Mouse (Mus musculus) liver, postnatal 0 days (tissue): ENCODE measurements around the gene Id2. TPM values are rescaled to one million over a fixed set of nuclear protein-coding genes. Genes with fewer than 3 reads are reported as not detected.

ENCODE experiments used
- ATAC-seq: fragments of 200-750 bp; cut with Nextera tagmentation; 2 replicates; pipeline ENCODE4 v1.8.0; 2017; ENCODE audit warnings: mild to moderate bottlenecking, moderate library complexity
- DNase-seq: peaks from one replicate; pipeline ENCODE4 v3.0.0-alpha.2; 2016
- H3K27ac ChIP-seq: fragments of 300-500 bp; sonication (generic); 2 replicates; pipeline ENCODE4 v1.5.1; 2014; ENCODE audit warnings: antibody characterized with exemption, moderate library complexity, mild to moderate bottlenecking, low read depth
- H3K27me3 ChIP-seq: fragments of 300-500 bp; sonication (generic); 2 replicates; pipeline ENCODE4 v1.6.1; 2014; ENCODE audit warnings: low read length, control low read depth, mixed read lengths; ENCODE audit not compliant: insufficient read depth
- H3K36me3 ChIP-seq: fragments of 300-500 bp; sonication (generic); replicated peaks from 2 replicates; pipeline ENCODE4 v1.6.1; 2014; ENCODE audit warnings: mild to moderate bottlenecking, control low read depth, low read length, moderate library complexity, mixed read lengths; ENCODE audit not compliant: insufficient read depth
- H3K4me1 ChIP-seq: fragments of 300-500 bp; sonication (generic); 2 replicates; pipeline ENCODE4 v1.6.1; 2014; ENCODE audit warnings: antibody characterized with exemption, mild to moderate bottlenecking, control low read depth; ENCODE audit not compliant: insufficient read depth
- H3K4me2 ChIP-seq: fragments of 300-500 bp; sonication (generic); 2 replicates; pipeline ENCODE4 v1.6.1; 2014; ENCODE audit warnings: low read depth, mild to moderate bottlenecking, low read length, moderate library complexity, mixed read lengths
- H3K4me3 ChIP-seq: fragments of 300-500 bp; sonication (generic); 2 replicates; pipeline ENCODE4 v1.5.1; 2014; ENCODE audit warnings: low read depth, low read length
- H3K9ac ChIP-seq: fragments of 300-500 bp; sonication (generic); replicated peaks from 2 replicates; pipeline ENCODE4 v1.6.1; 2014; ENCODE audit warnings: mild to moderate bottlenecking, moderate library complexity
- H3K9me3 ChIP-seq: fragments of 300-500 bp; sonication (generic); 2 replicates; pipeline ENCODE4 v1.6.1; 2016; ENCODE audit warnings: mild to moderate bottlenecking, control low read depth, low read length, mixed read lengths
- CTCF ChIP-seq: sonication (generic); IDR thresholded peaks from 2 replicates; pipeline ENCODE4 v1.5.1; 2016; ENCODE audit warnings: antibody characterized with exemption, low read depth
- EP300 ChIP-seq: IDR thresholded peaks from 2 replicates; pipeline ENCODE4 v1.6.1; 2016; ENCODE audit warnings: antibody characterized with exemption, low read depth, mild to moderate bottlenecking
- WGBS: fragments of 180-500 bp; shearing (Covaris S2); extraction: QIAGEN DNeasy Blood & Tissue Kit; methylation state at CpG from one replicate; pipeline ENCODE4 v1.1.7; 2014; ENCODE audit not compliant: insufficient replicate concordance; 5-methylcytosine and 5-hydroxymethylcytosine counted together
- polyA plus RNA-seq: library from polyadenylated mRNA; unstranded; fragments of >200 nt; fragmentation: Nextera tagmentation; extraction: Ambion mirVana; gene quantifications from 2 replicates; pipeline ENCODE4 v1.2.1, GENCODE M21; 2015

Id2 gene
- polyA plus RNA-seq, 1 experiment from 2014 or later: 245 TPM

- no peak overlapping the region for H3K4me3 ChIP-seq
- DNase-seq: no peak
- TF ChIP-seq CTCF (no peak), EP300 (no peak)
- no peak overlapping the region for H3K27ac ChIP-seq
- H3K9ac ChIP-seq: no peak overlapping the region
- H3K27me3 ChIP-seq: no peaks in the 10 kb centered on the region
- no peak for ATAC-seq
- no peaks in the 10 kb centered on the region for H3K9me3 ChIP-seq
- H3K4me1 ChIP-seq: no peaks in the 10 kb centered on the region
- 56% methylated on average over 7 of the region's 7 CpGs for WGBS
- H3K36me3 ChIP-seq: peaks cover 70% of the 10 kb centered on the region
- H3K4me2 ChIP-seq: no peak overlapping the region
These were observed 42.4 kb downstream of the Id2 start for GRCm38 (mm10) chr12:25054511-25054910.

GRCm38 (mm10) chr12:25049253-25049652 is 47.7 kb downstream of the Id2 start:
- no peak overlapping the region for H3K9ac ChIP-seq
- H3K9me3 ChIP-seq: no peaks in the 10 kb centered on the region
- DNase-seq (no peak), ATAC-seq (no peak)
- peaks cover 53% of the 10 kb centered on the region for H3K36me3 ChIP-seq
- no peaks in the 10 kb centered on the region for H3K27me3 ChIP-seq
- WGBS: 67% methylated on average over 5 of the region's 5 CpGs
- H3K27ac ChIP-seq: no peak overlapping the region
- no peak for TF ChIP-seq CTCF
- no peak for TF ChIP-seq EP300
- H3K4me3 ChIP-seq: no peak overlapping the region
- no peak overlapping the region for H3K4me2 ChIP-seq
- H3K4me1 ChIP-seq: no peaks in the 10 kb centered on the region

GRCm38 (mm10) chr12:25044579-25044978 is 52.4 kb downstream of the Id2 start:
- no peaks in the 10 kb centered on the region for H3K9me3 ChIP-seq
- no peak for ATAC-seq
- H3K27me3 ChIP-seq: no peaks in the 10 kb centered on the region
- peaks cover 46% of the 10 kb centered on the region for H3K36me3 ChIP-seq
- DNase-seq: no peak
- no peak overlapping the region for H3K9ac ChIP-seq
- no peak overlapping the region for H3K27ac ChIP-seq
- H3K4me1 ChIP-seq: no peaks in the 10 kb centered on the region
- no peak overlapping the region for H3K4me2 ChIP-seq
- H3K4me3 ChIP-seq: no peak overlapping the region
- TF ChIP-seq EP300: no peak
- no peak for TF ChIP-seq CTCF
- WGBS: 88% methylated on average over 4 of the region's 4 CpGs

- WGBS: 82% methylated on average over 2 of the region's 2 CpGs
- no peaks in the 10 kb centered on the region for H3K9me3 ChIP-seq
- no peak for ATAC-seq
These were observed 52.9 kb downstream of the Id2 start for GRCm38 (mm10) chr12:25044056-25044455.

More at GRCm38 (mm10) chr12:25044056-25044455, 52.9 kb downstream of the Id2 start:
- H3K9ac ChIP-seq: no peak overlapping the region
- no peak overlapping the region for H3K4me2 ChIP-seq
- peaks cover 47% of the 10 kb centered on the region for H3K36me3 ChIP-seq
- H3K27ac ChIP-seq: no peak overlapping the region
- no peak for TF ChIP-seq CTCF
- no peak for TF ChIP-seq EP300
- no peaks in the 10 kb centered on the region for H3K27me3 ChIP-seq
- DNase-seq: no peak
- no peaks in the 10 kb centered on the region for H3K4me1 ChIP-seq
- H3K4me3 ChIP-seq: no peak overlapping the region

Other genes starting within 250 kb of the Id2 start
- gene Kidins220, start 122.2 kb downstream of the Id2 start, polyA plus RNA-seq: 3.7 and 4.4 TPM in 2 replicates